Mouse (Mus musculus): ENCODE data around the gene Eif3g.

- TF ChIP-seq CTCF (IDR thresholded peaks at IDR 0.05; ENCODE audit: control insufficient read depth, insufficient read depth, low read length), result no peak
- no peak for TF ChIP-seq POLR2A (IDR thresholded peaks at IDR 0.05; ENCODE audit: borderline replicate concordance, control insufficient read depth, low read depth, low read length)
Observed at GRCm38 (mm10) chr9:20886563-20886962, 11.9 kb downstream of the Eif3g start.
